Mouse (Mus musculus): ENCODE data around the gene Psen2.

GRCm38 (mm10) chr1:180286081-180286831 is 23.0 kb upstream of the Psen2 start:
- no peak for TF ChIP-seq TBP (conservative IDR thresholded peaks at IDR 0.05; ENCODE audit: low read depth, low read length)
- no peak for TF ChIP-seq ZC3H11A (IDR thresholded peaks at IDR 0.05; ENCODE audit: low read depth, low read length)

Data from CH12.LX (cell line).